Mouse (Mus musculus) intestine, embryonic 14.5 days (tissue): ENCODE measurements around the gene Mcu. TPM values are rescaled to one million over a fixed set of nuclear protein-coding genes. Genes with fewer than 3 reads are reported as not detected.

Experiments used
- ATAC-seq: fragments of 200-750 bp; cut with Nextera tagmentation; replicated peaks from 2 replicates; pipeline ENCODE4 v1.8.0; 2017; ENCODE audit warnings: low read depth, moderate number of reproducible peaks, moderate TSS enrichment, moderate library complexity; ENCODE audit not compliant: low FRiP score, low TSS enrichment
- DNase-seq: peaks from one replicate; pipeline ENCODE4 v3.0.0-alpha.2; 2018; ENCODE audit warnings: low spot score
- H3K27ac ChIP-seq: fragments of 300-500 bp; sonication (generic); 2 replicates; pipeline ENCODE4 v1.5.1; 2014; ENCODE audit warnings: low read depth, mild to moderate bottlenecking, control low read depth
- H3K27me3 ChIP-seq: fragments of 300-500 bp; sonication (generic); replicated peaks from 2 replicates; pipeline ENCODE4 v1.6.1; 2014; ENCODE audit warnings: low read length, control low read depth; ENCODE audit not compliant: control insufficient read depth, insufficient read depth
- H3K36me3 ChIP-seq: fragments of 300-500 bp; sonication (generic); 2 replicates; pipeline ENCODE4 v1.6.1; 2014; ENCODE audit warnings: low read length, control low read depth; ENCODE audit not compliant: control insufficient read depth, insufficient read depth
- H3K4me1 ChIP-seq: fragments of 300-500 bp; sonication (generic); replicated peaks from 2 replicates; pipeline ENCODE4 v1.6.1; 2014; ENCODE audit warnings: low read length, control low read depth, mixed read lengths; ENCODE audit not compliant: control insufficient read depth, insufficient read depth
- H3K4me2 ChIP-seq: fragments of 300-500 bp; sonication (generic); 2 replicates; pipeline ENCODE4 v1.6.1; 2014; ENCODE audit warnings: low read length
- H3K4me3 ChIP-seq: fragments of 300-500 bp; sonication (generic); 2 replicates; pipeline ENCODE4 v1.5.1; 2014; ENCODE audit warnings: low read depth, low read length, control low read depth, mixed read lengths
- H3K9ac ChIP-seq: fragments of 300-500 bp; sonication (generic); 2 replicates; pipeline ENCODE4 v1.6.1; 2014; ENCODE audit warnings: mild to moderate bottlenecking, low read length
- H3K9me3 ChIP-seq: fragments of 300-500 bp; sonication (generic); 2 replicates; pipeline ENCODE4 v1.6.1; 2016; ENCODE audit warnings: low read length, control low read depth; ENCODE audit not compliant: control insufficient read depth
- WGBS: fragments of 180-500 bp; shearing (Covaris S2); extraction: QIAGEN DNeasy Blood & Tissue Kit; methylation state at CpG from one replicate; pipeline ENCODE4 v1.1.7; 2014; 5-methylcytosine and 5-hydroxymethylcytosine counted together
- polyA plus RNA-seq: library from polyadenylated mRNA; unstranded; fragments of >200 nt; fragmentation: Nextera tagmentation; extraction: Ambion mirVana; gene quantifications from 2 replicates; pipeline ENCODE4 v1.2.1, GENCODE M21; 2014

The Mcu gene
- polyA plus RNA-seq: 60.2 and 60.9 TPM in 2 replicates

- Histone ChIP-seq H3K27ac (peak within 1 kb of the TSS; percentile 80), H3K36me3 (no peaks in the 10 kb centered on the region), H3K9me3 (no peaks in the 10 kb centered on the region), H3K4me2 (peak within 1 kb of the TSS; percentile 74), H3K4me1 (peaks cover 20% of the 10 kb centered on the region), H3K9ac (peak within 1 kb of the TSS; percentile 93), H3K27me3 (no peaks in the 10 kb centered on the region), H3K4me3 (peak within 1 kb of the TSS; percentile 81)
- under 1% methylated on average over 36 of the region's 36 CpGs for WGBS
- DNase-seq (peak; percentile 97), ATAC-seq (peak; percentile 99)
Observed at GRCm38 (mm10) chr10:59616522-59616921, at the start of gene Mcu. TSS of gene Mcu (minus strand) at chr10:59616692.

- no peak overlapping the region for H3K4me3 ChIP-seq
- DNase-seq (no peak), ATAC-seq (no peak)
- no peaks in the 10 kb centered on the region for H3K36me3 ChIP-seq
- H3K4me1 ChIP-seq: no peaks in the 10 kb centered on the region
- no peak overlapping the region for H3K4me2 ChIP-seq
- no peak overlapping the region for H3K27ac ChIP-seq
- H3K27me3 ChIP-seq: no peaks in the 10 kb centered on the region
- WGBS: 80% methylated on average over 13 of the region's 13 CpGs
- no peaks in the 10 kb centered on the region for H3K9me3 ChIP-seq
- H3K9ac ChIP-seq: no peak overlapping the region
Observed at GRCm38 (mm10) chr10:59665503-59666291, 49.2 kb upstream of the Mcu start.

- H3K9me3 ChIP-seq: 0 out of 2 replicates have a peak, but pooled peaks cover 2% of the 10 kb centered on the region
- H3K36me3 ChIP-seq: no peaks in the 10 kb centered on the region
- H3K4me2 ChIP-seq: no peak overlapping the region
- H3K27ac ChIP-seq: no peak overlapping the region
- H3K9ac ChIP-seq: no peak overlapping the region
- ATAC-seq (no peak), DNase-seq (no peak)
- no peaks in the 10 kb centered on the region for H3K27me3 ChIP-seq
- H3K4me1 ChIP-seq: no peaks in the 10 kb centered on the region
- no peak overlapping the region for H3K4me3 ChIP-seq
- WGBS: 80% methylated on average over 2 of the region's 2 CpGs
Observed at GRCm38 (mm10) chr10:59664765-59665164, 48.3 kb upstream of the Mcu start.

- no peak overlapping the region for H3K4me2 ChIP-seq
Observed at GRCm38 (mm10) chr10:59656799-59657198, 40.3 kb upstream of the Mcu start.

GRCm38 (mm10) chr10:59646821-59647378 is 30.4 kb upstream of the Mcu start:
- no peak overlapping the region for H3K27ac ChIP-seq
- H3K4me3 ChIP-seq: no peak overlapping the region
- H3K4me1 ChIP-seq: no peaks in the 10 kb centered on the region
- no peak overlapping the region for H3K4me2 ChIP-seq
- H3K36me3 ChIP-seq: no peaks in the 10 kb centered on the region
- H3K9ac ChIP-seq: no peak overlapping the region
- no peaks in the 10 kb centered on the region for H3K27me3 ChIP-seq
- WGBS: 68% methylated on average over 5 of the region's 5 CpGs
- DNase-seq (no peak), ATAC-seq (no peak)
- peaks cover 7% of the 10 kb centered on the region for H3K9me3 ChIP-seq

More at GRCm38 (mm10) chr10:59656799-59657198, 40.3 kb upstream of the Mcu start:
- ATAC-seq (no peak), DNase-seq (no peak)
- 83% methylated on average over 13 of the region's 13 CpGs for WGBS
- no peak overlapping the region for H3K27ac ChIP-seq
- H3K9ac ChIP-seq: no peak overlapping the region
- no peaks in the 10 kb centered on the region for H3K27me3 ChIP-seq
- H3K9me3 ChIP-seq: 0 out of 2 replicates have a peak, but pooled peaks cover 3% of the 10 kb centered on the region
- H3K4me3 ChIP-seq: no peak overlapping the region
- no peaks in the 10 kb centered on the region for H3K36me3 ChIP-seq
- no peaks in the 10 kb centered on the region for H3K4me1 ChIP-seq

GRCm38 (mm10) chr10:59645153-59645552 is 28.7 kb upstream of the Mcu start:
- no peak for DNase-seq

GRCm38 (mm10) chr10:59644710-59645109 is 28.2 kb upstream of the Mcu start:
- WGBS: 51% methylated on average over 2 of the region's 2 CpGs
- no peak overlapping the region for H3K4me2 ChIP-seq
- no peaks in the 10 kb centered on the region for H3K4me1 ChIP-seq
- no peak overlapping the region for H3K9ac ChIP-seq
- H3K9me3 ChIP-seq: peaks cover 3% of the 10 kb centered on the region
- no peak overlapping the region for H3K4me3 ChIP-seq
- no peaks in the 10 kb centered on the region for H3K36me3 ChIP-seq
- no peak for DNase-seq
- ATAC-seq: no peak
- no peaks in the 10 kb centered on the region for H3K27me3 ChIP-seq
- no peak overlapping the region for H3K27ac ChIP-seq

More at GRCm38 (mm10) chr10:59645153-59645552, 28.7 kb upstream of the Mcu start:
- H3K4me2 ChIP-seq: no peak overlapping the region
- no peaks in the 10 kb centered on the region for H3K4me1 ChIP-seq
- no peak overlapping the region for H3K9ac ChIP-seq
- no peak for ATAC-seq
- no peak overlapping the region for H3K27ac ChIP-seq
- no peaks in the 10 kb centered on the region for H3K27me3 ChIP-seq
- no peak overlapping the region for H3K4me3 ChIP-seq
- peaks cover 5% of the 10 kb centered on the region for H3K9me3 ChIP-seq
- no peaks in the 10 kb centered on the region for H3K36me3 ChIP-seq
- 45% methylated on average over 4 of the region's 4 CpGs for WGBS

GRCm38 (mm10) chr10:59643645-59644044 is 27.2 kb upstream of the Mcu start:
- Histone ChIP-seq H3K9ac (no peak overlapping the region), H3K4me3 (no peak overlapping the region), H3K27ac (no peak overlapping the region), H3K4me1 (no peaks in the 10 kb centered on the region), H3K4me2 (no peak overlapping the region), H3K27me3 (no peaks in the 10 kb centered on the region), H3K9me3 (no peaks in the 10 kb centered on the region), H3K36me3 (no peaks in the 10 kb centered on the region)
- WGBS: 78% methylated on average over 9 of the region's 9 CpGs
- no peak for DNase-seq
- no peak for ATAC-seq
